Mouse (Mus musculus) stomach, embryonic 16.5 days (tissue): ENCODE measurements around the gene Rbms1. TPM values are rescaled to one million over a fixed set of nuclear protein-coding genes. Genes with fewer than 3 reads are reported as not detected.
"Not testable (repeated sequence)": the region's sequence is repeated elsewhere in the genome, so short reads cannot be mapped to it uniquely, and the experiment has no call there.

Source experiments
- ATAC-seq: fragments of 200-750 bp; cut with Nextera tagmentation; 2 replicates; pipeline ENCODE4 v1.8.0; 2017; ENCODE audit warnings: moderate number of reproducible peaks, moderate TSS enrichment; ENCODE audit not compliant: insufficient read depth, low FRiP score
- H3K27ac ChIP-seq: fragments of 300-500 bp; sonication (generic); 2 replicates; pipeline ENCODE4 v1.5.1; 2014; ENCODE audit warnings: low read length
- H3K27me3 ChIP-seq: fragments of 300-500 bp; sonication (generic); 2 replicates; pipeline ENCODE4 v1.6.1; 2014; ENCODE audit warnings: low read length, control low read depth, mixed read lengths; ENCODE audit not compliant: control insufficient read depth, insufficient read depth
- H3K36me3 ChIP-seq: fragments of 300-500 bp; sonication (generic); 2 replicates; pipeline ENCODE4 v1.6.1; 2014; ENCODE audit warnings: low read length; ENCODE audit not compliant: control insufficient read depth, insufficient read depth
- H3K4me1 ChIP-seq: fragments of 300-500 bp; sonication (generic); 2 replicates; pipeline ENCODE4 v1.6.1; 2014; ENCODE audit warnings: low read length, control low read depth, mixed read lengths; ENCODE audit not compliant: control insufficient read depth, insufficient read depth
- H3K4me2 ChIP-seq: fragments of 300-500 bp; sonication (generic); 2 replicates; pipeline ENCODE4 v1.6.1; 2014; ENCODE audit warnings: low read depth, low read length, mixed read lengths
- H3K4me3 ChIP-seq: fragments of 300-500 bp; sonication (generic); replicated peaks from 2 replicates; pipeline ENCODE4 v1.5.1; 2014; ENCODE audit warnings: mild to moderate bottlenecking, low read length
- H3K9ac ChIP-seq: fragments of 300-500 bp; sonication (generic); 2 replicates; pipeline ENCODE4 v1.6.1; 2014; ENCODE audit warnings: low read length
- H3K9me3 ChIP-seq: fragments of 300-500 bp; sonication (generic); replicated peaks from 2 replicates; pipeline ENCODE4 v1.6.1; 2016; ENCODE audit warnings: low read length, control low read depth; ENCODE audit not compliant: control insufficient read depth
- WGBS: fragments of 180-500 bp; shearing (Covaris S2); extraction: QIAGEN DNeasy Blood & Tissue Kit; methylation state at CpG from one replicate; pipeline ENCODE4 v1.1.7; 2014; 5-methylcytosine and 5-hydroxymethylcytosine counted together
- polyA plus RNA-seq: library from polyadenylated mRNA; unstranded; fragments of >200 nt; fragmentation: Nextera tagmentation; extraction: Ambion mirVana; gene quantifications from 2 replicates; pipeline ENCODE4 v1.2.1, GENCODE M21; 2015

Gene Rbms1
- polyA plus RNA-seq, 1 experiment from 2014 or later, result 110 TPM

- H3K4me3 ChIP-seq, result no peak overlapping the region
- ATAC-seq, result no peak
- H3K4me1 ChIP-seq, result peaks cover 16% of the 10 kb centered on the region
- H3K36me3 ChIP-seq, result no peaks in the 10 kb centered on the region
- no peak overlapping the region for H3K27ac ChIP-seq
- H3K4me2 ChIP-seq, result no peak overlapping the region
- WGBS, result 92% methylated on average over 7 of the region's 7 CpGs
- no peaks in the 10 kb centered on the region for H3K9me3 ChIP-seq
- no peak overlapping the region for H3K9ac ChIP-seq
- H3K27me3 ChIP-seq, result no peaks in the 10 kb centered on the region
These were observed 126.8 kb downstream of the Rbms1 start for GRCm38 (mm10) chr2:60836237-60836636.

- H3K9ac ChIP-seq, result no peak overlapping the region
- H3K4me1 ChIP-seq, result peaks cover 18% of the 10 kb centered on the region
- no peaks in the 10 kb centered on the region for H3K36me3 ChIP-seq
- H3K4me3 ChIP-seq, result no peak overlapping the region
- WGBS, result 75% methylated on average over 7 of the region's 7 CpGs
- H3K27me3 ChIP-seq, result no peaks in the 10 kb centered on the region
- H3K9me3 ChIP-seq, result no peaks in the 10 kb centered on the region
- ATAC-seq, result no peak
- no peak overlapping the region for H3K27ac ChIP-seq
- H3K4me2 ChIP-seq, result no peak overlapping the region
These were observed 128.7 kb downstream of the Rbms1 start for GRCm38 (mm10) chr2:60834293-60834692.

- Histone ChIP-seq H3K4me2 (no peak overlapping the region), H3K36me3 (no peaks in the 10 kb centered on the region), H3K9me3 (no peaks in the 10 kb centered on the region), H3K4me1 (peaks cover 18% of the 10 kb centered on the region), H3K4me3 (no peak overlapping the region), H3K27ac (no peak overlapping the region), H3K9ac (no peak overlapping the region), H3K27me3 (no peaks in the 10 kb centered on the region)
- 71% methylated on average over 8 of the region's 8 CpGs for WGBS
- no peak for ATAC-seq
These were observed 130.7 kb downstream of the Rbms1 start for GRCm38 (mm10) chr2:60832254-60832653.

- WGBS, result 67% methylated on average over 1 of the region's 1 CpGs
- not testable (repeated sequence) for H3K9me3 ChIP-seq, H3K4me3 ChIP-seq, H3K4me2 ChIP-seq, H3K9ac ChIP-seq, ATAC-seq, H3K36me3 ChIP-seq, H3K27ac ChIP-seq, H3K27me3 ChIP-seq
- peaks cover 33% of the 10 kb centered on the region for H3K4me1 ChIP-seq
These were observed 132.5 kb downstream of the Rbms1 start for GRCm38 (mm10) chr2:60830464-60830863.

GRCm38 (mm10) chr2:60828908-60829462 is 134.0 kb downstream of the Rbms1 start:
- Histone ChIP-seq H3K9me3 (no peaks in the 10 kb centered on the region), H3K9ac (no peak overlapping the region), H3K4me3 (no peak overlapping the region), H3K4me2 (no peak overlapping the region), H3K27me3 (no peaks in the 10 kb centered on the region), H3K27ac (peak overlapping the region; percentile 70; the same call in 1 of the 2 replicates), H3K36me3 (no peaks in the 10 kb centered on the region), H3K4me1 (peaks cover 33% of the 10 kb centered on the region)
- ATAC-seq, result peak; percentile 22; the same call in 1 of the 2 replicates
- WGBS, result 80% methylated on average over 10 of the region's 10 CpGs

GRCm38 (mm10) chr2:60827152-60827428 is 135.9 kb downstream of the Rbms1 start:
- Histone ChIP-seq H3K9ac (no peak overlapping the region), H3K36me3 (no peaks in the 10 kb centered on the region), H3K27me3 (no peaks in the 10 kb centered on the region), H3K4me3 (no peak overlapping the region), H3K27ac (peak overlapping the region; percentile 80), H3K9me3 (no peaks in the 10 kb centered on the region), H3K4me2 (no peak overlapping the region), H3K4me1 (peaks cover 30% of the 10 kb centered on the region)
- 35% methylated on average over 5 of the region's 5 CpGs for WGBS
- ATAC-seq, result peak; percentile 57; the same call in 1 of the 2 replicates

GRCm38 (mm10) chr2:60826406-60827151 is 136.4 kb downstream of the Rbms1 start:
- no peak for ATAC-seq
- Histone ChIP-seq H3K27ac (peak overlapping the region; percentile 80), H3K9ac (no peak overlapping the region), H3K4me2 (no peak overlapping the region), H3K27me3 (no peaks in the 10 kb centered on the region), H3K4me1 (peaks cover 24% of the 10 kb centered on the region), H3K9me3 (no peaks in the 10 kb centered on the region), H3K36me3 (no peaks in the 10 kb centered on the region), H3K4me3 (no peak overlapping the region)
- 67% methylated on average over 11 of the region's 11 CpGs for WGBS

GRCm38 (mm10) chr2:60825690-60826089 is 137.3 kb downstream of the Rbms1 start:
- Histone ChIP-seq H3K36me3 (no peaks in the 10 kb centered on the region), H3K27me3 (no peaks in the 10 kb centered on the region), H3K27ac (no peak overlapping the region), H3K9ac (no peak overlapping the region), H3K4me3 (no peak overlapping the region), H3K9me3 (no peaks in the 10 kb centered on the region), H3K4me1 (peaks cover 23% of the 10 kb centered on the region), H3K4me2 (no peak overlapping the region)
- 59% methylated on average over 4 of the region's 4 CpGs for WGBS
- 0 out of 2 replicates have a peak, but pooled peaks have one; percentile 23 for ATAC-seq

- Histone ChIP-seq H3K4me1 (peaks cover 8% of the 10 kb centered on the region), H3K4me2 (no peak overlapping the region), H3K9me3 (no peaks in the 10 kb centered on the region), H3K9ac (no peak overlapping the region), H3K4me3 (no peak overlapping the region), H3K27me3 (no peaks in the 10 kb centered on the region), H3K27ac (no peak overlapping the region), H3K36me3 (no peaks in the 10 kb centered on the region)
- no peak for ATAC-seq
- WGBS, result 85% methylated on average over 3 of the region's 3 CpGs
These were observed 141.4 kb downstream of the Rbms1 start for GRCm38 (mm10) chr2:60821635-60822034.
